Mouse (Mus musculus): ENCODE measurements around the gene Vmn2r117. TPM values are rescaled to one million over a fixed set of nuclear protein-coding genes. Genes with fewer than 3 reads are reported as not detected.
"Not testable (repeated sequence)": the region's sequence is repeated elsewhere in the genome, so short reads cannot be mapped to it uniquely, and the experiment has no call there.

Gene Vmn2r117
- polyA plus RNA-seq (2012; rRNA removed), result not detected in 2 replicates

DNA sequence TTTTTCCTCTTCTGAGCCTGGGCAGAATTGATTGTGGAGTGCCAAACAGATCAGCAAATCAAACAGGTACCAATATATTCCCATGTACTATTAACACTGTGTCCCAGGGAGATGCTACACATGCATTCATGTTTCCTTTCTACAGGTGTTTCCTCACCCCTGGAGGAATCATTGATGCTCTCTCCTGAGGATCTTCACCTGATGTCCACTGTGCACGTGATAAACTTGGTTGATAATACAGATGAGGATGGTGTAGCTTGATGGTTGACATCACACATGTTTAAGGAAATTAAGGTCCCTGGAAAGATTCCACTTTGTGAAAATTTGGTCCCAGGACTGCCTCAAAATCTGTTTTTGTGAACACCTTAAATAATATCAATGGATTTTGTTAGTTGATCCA, at the start of gene Vmn2r117:
Gene Vmn2r117, minus strand, starts transcription at position 101 of the 400 bp plus-strand sequence.
- not testable (repeated sequence) for H3K4me3 ChIP-seq (replicated peaks; ENCODE audit: insufficient read depth, low read depth, low read length); H3K27ac ChIP-seq (ENCODE audit: insufficient read depth, low read length); H3K4me1 ChIP-seq (ENCODE audit: control insufficient read depth, insufficient read depth, low read length); H3K27me3 ChIP-seq (ENCODE audit: control insufficient read depth, insufficient read depth, low read length); DNase-seq
- 70% methylated on average over 1 of the region's 1 CpGs for WGBS

DNA sequence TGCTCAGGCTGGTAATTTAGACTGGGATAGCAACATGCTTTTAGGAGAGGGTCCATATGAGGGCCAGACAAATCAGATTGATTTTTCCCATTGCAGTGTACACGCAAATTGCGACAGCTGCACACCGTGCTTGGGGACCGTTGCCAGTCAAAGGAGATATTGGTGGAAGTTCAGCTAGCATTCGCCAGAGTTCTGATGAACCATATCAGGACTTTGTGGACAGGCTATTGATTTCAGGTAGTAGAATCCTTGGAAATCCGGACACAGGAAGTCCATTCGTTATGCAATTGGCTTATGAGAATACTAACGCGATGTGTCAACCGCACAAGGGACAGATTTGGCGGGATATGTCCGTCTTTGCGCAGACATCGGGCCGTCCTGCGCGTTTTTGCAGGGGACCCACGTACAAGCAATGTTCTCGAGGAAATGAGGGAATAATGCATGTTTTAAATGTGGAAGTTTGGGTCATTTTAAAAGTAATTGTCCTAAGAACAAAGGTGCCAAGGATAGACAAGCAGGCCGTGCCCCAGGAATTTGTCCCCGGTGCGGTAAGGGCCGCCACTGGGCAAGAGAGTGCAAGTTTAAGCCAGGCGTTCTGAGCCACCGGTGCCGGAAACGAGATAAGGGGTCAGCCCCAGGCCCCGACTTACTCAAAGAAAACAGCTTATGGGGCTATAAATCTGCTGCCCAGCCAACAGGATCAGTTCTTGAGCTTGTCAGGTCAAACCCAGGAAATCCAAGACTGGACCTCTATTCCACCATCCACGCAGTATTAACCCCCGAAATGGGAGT, 43.6 kb upstream of the Vmn2r117 start:
- WGBS, result 74% methylated on average over 30 of the region's 30 CpGs
- not testable (repeated sequence) for DNase-seq

DNA sequence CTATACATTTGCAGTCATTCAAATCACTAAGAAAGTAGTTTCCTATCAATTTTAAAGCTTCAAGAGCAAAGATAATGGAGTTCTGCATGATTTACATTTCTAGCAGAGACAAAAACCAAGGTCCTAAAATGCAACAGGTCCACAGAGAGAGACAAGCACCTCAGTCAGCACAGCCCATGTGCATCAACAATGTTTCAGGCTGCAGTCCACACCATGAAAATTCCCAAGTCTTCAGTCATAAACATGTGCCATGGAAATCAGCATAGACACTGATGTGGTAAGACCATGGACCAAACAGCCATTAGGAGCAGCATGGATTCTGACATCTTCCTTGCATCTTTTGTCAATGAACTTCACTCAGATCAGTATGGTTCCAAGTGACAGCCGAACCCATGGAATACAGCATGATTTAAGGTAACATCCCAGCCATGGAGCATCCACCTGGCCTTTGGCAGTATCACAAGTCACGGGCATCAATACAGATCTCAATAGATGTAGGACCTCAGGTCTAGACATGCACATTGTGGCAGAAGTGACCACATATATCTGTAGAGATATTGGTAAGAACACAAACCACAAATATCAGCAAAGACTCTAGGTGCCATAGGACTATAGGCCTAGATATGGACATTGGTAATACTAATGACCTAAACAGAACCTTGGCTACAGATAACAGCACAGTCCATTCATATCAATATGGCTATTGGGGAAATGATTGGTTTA, 39.4 kb upstream of the Vmn2r117 start:
- H3K4me1 ChIP-seq (ENCODE audit: control insufficient read depth, insufficient read depth, low read length), result no peaks in the 10 kb centered on the region
- no peak overlapping the region for H3K4me3 ChIP-seq (replicated peaks; ENCODE audit: insufficient read depth, low read depth, low read length)
- 70% methylated on average over 2 of the region's 2 CpGs for WGBS
- H3K27me3 ChIP-seq (ENCODE audit: control insufficient read depth, insufficient read depth, low read length), result no peaks in the 10 kb centered on the region
- TF ChIP-seq POLR2A (IDR thresholded peaks at IDR 0.05; ENCODE audit: borderline replicate concordance, insufficient read depth, low read length) (no peak), CTCF (IDR thresholded peaks at IDR 0.05; ENCODE audit: borderline replicate concordance, insufficient read depth, low read depth, low read length) (no peak)
- no peak overlapping the region for H3K27ac ChIP-seq (ENCODE audit: insufficient read depth, low read length)
- DNase-seq, result no peak

More for the DNA sequence above, 43.6 kb upstream of the Vmn2r117 start:
- not testable (repeated sequence) for H3K27me3 ChIP-seq (ENCODE audit: control insufficient read depth, insufficient read depth, low read length); H3K4me1 ChIP-seq (ENCODE audit: control insufficient read depth, insufficient read depth, low read length); H3K27ac ChIP-seq (ENCODE audit: insufficient read depth, low read length); H3K4me3 ChIP-seq (replicated peaks; ENCODE audit: insufficient read depth, low read depth, low read length)

DNA sequence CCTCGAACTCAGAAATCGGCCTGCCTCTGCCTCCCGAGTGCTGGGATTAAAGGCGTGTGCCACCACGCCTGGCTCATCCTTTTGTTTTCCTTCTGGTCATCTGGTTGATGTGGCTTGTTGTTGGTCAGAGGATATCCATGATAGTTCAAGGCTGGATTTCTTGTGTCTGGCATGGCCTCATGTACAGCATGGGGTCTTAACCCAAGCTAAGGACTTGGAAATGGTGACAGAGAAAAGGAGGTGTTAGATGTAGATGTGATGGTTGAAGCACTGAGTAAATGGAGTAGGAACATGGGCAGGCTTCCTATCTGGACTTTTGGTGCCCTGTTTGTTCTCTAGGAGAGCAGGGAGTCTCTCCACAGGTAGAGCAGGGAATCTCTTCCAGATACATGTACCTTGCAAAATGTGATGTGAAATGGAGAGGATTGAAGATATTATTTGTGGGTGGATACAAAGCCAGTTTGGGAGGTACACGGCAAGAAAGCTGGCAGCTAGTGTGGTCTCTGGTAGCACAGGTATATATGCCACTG, 46.3 kb downstream of the Vmn2r117 start:
- no peaks in the 10 kb centered on the region for H3K4me1 ChIP-seq (ENCODE audit: control insufficient read depth, insufficient read depth, low read length)
- no peak overlapping the region for H3K4me3 ChIP-seq (replicated peaks; ENCODE audit: insufficient read depth, low read depth, low read length)
- TF ChIP-seq POLR2A (IDR thresholded peaks at IDR 0.05; ENCODE audit: borderline replicate concordance, insufficient read depth, low read length) (no peak), CTCF (IDR thresholded peaks at IDR 0.05; ENCODE audit: borderline replicate concordance, insufficient read depth, low read depth, low read length) (no peak)
- 78% methylated on average over 6 of the region's 6 CpGs for WGBS
- H3K27me3 ChIP-seq (ENCODE audit: control insufficient read depth, insufficient read depth, low read length), result no peaks in the 10 kb centered on the region
- H3K27ac ChIP-seq (ENCODE audit: insufficient read depth, low read length), result no peak overlapping the region
- DNase-seq, result no peak

Other genes starting within 250 kb of the Vmn2r117 start
- gene Vmn2r114, start 167.2 kb downstream of the Vmn2r117 start, polyA plus RNA-seq (2012; rRNA removed), result not detected in 2 replicates
- gene Vmn2r115, start 136.0 kb downstream of the Vmn2r117 start, polyA plus RNA-seq (2012; rRNA removed), result not detected in 2 replicates
- gene Vmn2r116, start 95.1 kb downstream of the Vmn2r117 start, polyA plus RNA-seq (2012; rRNA removed), result not detected in 2 replicates
- gene Zfp213, start 84.5 kb upstream of the Vmn2r117 start, polyA plus RNA-seq (2012; rRNA removed), result 9.2 and 9.5 TPM in 2 replicates
- 25.6 and 27.2 TPM in 2 replicates for gene Zfp13, start 119.8 kb upstream of the Vmn2r117 start, polyA plus RNA-seq (2012; rRNA removed)
- gene Zscan10, start 121.2 kb upstream of the Vmn2r117 start, polyA plus RNA-seq (2012; rRNA removed), result 0.13 and 0.16 TPM in 2 replicates
- gene Mmp25, start 165.6 kb upstream of the Vmn2r117 start, polyA plus RNA-seq (2012; rRNA removed), result 0.23 and 0.25 TPM in 2 replicates
- not detected in 2 replicates for gene Bicdl2, start 180.8 kb upstream of the Vmn2r117 start, polyA plus RNA-seq (2012; rRNA removed)
- gene Hcfc1r1, start 193.9 kb upstream of the Vmn2r117 start, polyA plus RNA-seq (2012; rRNA removed), result 173 and 179 TPM in 2 replicates
- gene Thoc6, start 194.2 kb upstream of the Vmn2r117 start, polyA plus RNA-seq (2012; rRNA removed), result 16.1 and 17.1 TPM in 2 replicates
- 29.1 and 31.3 TPM in 2 replicates for gene Tnfrsf12a, start 197.8 kb upstream of the Vmn2r117 start, polyA plus RNA-seq (2012; rRNA removed)
- 0.11 and 0.13 TPM in 2 replicates for gene Cldn6, start 199.6 kb upstream of the Vmn2r117 start, polyA plus RNA-seq (2012; rRNA removed)
- 0.52 and 0.79 TPM in 2 replicates for gene Cldn9, start 204.3 kb upstream of the Vmn2r117 start, polyA plus RNA-seq (2012; rRNA removed)
- gene 1520401A03Rik, start 243.1 kb upstream of the Vmn2r117 start, polyA plus RNA-seq (2012; rRNA removed), result 0.64 and 1.1 TPM in 2 replicates
- 10.3 and 10.6 TPM in 2 replicates for gene Pkmyt1, start 246.6 kb upstream of the Vmn2r117 start, polyA plus RNA-seq (2012; rRNA removed)

All from cerebellum, adult 2 months (tissue).